Mouse (Mus musculus): Measurements from ENCODE around the gene Olfr685.

The Olfr685 gene

DNA sequence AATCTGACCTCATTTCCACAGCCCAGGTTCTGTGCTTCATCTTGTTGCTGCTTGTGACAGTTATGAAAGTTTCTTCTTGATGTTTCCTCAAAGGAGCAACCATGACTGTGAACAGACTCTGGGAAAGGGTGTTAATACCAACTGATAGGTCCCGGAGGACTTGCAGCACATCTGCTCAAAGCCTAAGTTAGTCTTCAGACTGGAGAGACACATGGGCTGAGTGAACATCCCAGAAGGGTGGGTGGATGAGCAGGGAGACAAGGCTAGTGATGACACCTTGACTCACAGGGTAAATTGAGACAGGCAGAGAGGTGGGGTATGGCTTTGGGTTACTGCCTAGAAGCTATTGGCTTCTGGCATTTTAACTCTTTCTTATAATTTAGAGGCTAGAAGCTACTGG, at the start of gene Olfr685:
Olfr685 (minus strand) TSS at position 101 of the 400 bp plus-strand sequence.
- DNase-seq (ENCODE audit: low read depth, low spot score), result no peak

DNA sequence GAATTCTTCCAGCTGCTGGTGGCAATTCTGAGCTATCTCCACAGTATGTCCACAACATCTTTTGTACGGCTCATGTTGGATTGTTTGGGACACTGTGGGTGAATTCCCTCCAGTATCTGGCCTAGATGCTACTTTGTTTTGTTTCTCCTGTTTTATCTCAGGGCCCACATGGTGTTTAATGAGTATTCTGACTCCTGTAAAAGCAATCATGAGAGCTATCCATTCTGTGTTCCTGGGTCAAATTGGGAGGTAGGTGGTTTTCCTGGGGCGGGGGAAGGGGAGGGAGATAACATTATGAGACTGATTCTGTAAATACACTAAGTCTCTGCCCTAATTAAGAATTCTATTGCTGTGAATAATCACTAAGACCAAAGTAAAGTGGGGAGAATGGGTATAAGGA, 43.6 kb upstream of the Olfr685 start:
- DNase-seq (ENCODE audit: low read depth, low spot score), result no peak

DNA sequence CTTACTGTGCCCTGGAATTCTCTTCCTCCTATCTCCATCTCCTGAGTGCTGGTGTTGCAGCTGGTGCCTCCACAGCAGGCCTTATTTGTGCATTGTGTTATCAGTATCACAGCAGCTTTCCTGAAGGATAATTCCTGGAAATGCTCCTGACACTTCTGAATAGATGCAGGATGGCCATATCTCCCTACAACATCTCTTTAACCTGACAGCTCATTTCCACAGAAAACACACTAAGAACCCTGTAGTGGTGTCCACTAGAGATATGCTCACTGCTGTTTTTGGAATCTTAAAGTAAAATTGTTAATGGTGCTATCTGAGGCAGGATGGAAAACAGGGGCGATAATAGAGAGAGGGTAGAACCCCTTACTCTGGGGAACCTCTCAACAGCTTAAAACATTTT, 42.3 kb upstream of the Olfr685 start:
- DNase-seq (ENCODE audit: low read depth, low spot score), result no peak

DNA sequence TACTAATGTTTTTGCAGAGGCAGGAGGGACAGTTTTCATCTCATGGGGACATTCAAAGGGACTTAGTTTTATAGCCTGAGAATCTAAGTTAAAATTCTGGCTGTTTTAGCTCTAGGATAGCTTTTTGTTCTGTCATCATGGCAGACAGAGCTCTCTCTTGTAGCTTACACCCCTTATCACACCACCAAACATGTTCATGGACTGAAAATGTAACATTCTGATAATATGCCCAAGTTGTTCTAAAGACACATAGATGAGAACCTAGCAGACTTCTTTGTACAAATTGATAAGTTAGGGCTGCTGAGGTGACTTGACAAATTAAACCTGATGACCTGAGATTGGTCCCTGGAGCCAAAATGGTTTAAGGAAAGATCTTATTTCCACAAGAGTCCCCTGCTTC, 40.9 kb upstream of the Olfr685 start:
- DNase-seq (ENCODE audit: low read depth, low spot score), result no peak

DNA sequence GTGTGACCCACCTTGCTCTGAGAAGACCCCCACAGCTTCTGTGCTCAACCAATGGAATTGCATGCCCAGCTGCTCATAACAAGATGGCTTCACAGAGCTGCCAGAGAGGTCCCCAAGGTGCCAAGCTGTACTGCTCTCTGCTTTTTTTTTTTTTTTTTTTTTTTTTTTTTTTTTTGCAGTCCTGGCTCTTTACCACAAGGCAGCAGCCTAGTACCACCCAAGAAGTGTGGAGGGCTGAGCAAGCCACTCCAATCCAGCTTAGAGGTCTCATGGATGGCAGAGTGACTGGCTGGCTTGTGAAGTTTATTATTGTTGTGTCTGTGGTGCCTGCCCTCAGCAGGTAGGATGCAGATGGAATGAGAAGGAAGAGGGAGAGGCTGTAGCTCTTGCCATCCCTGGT, 40.3 kb upstream of the Olfr685 start:
- no peak for DNase-seq (ENCODE audit: low read depth, low spot score)

DNA sequence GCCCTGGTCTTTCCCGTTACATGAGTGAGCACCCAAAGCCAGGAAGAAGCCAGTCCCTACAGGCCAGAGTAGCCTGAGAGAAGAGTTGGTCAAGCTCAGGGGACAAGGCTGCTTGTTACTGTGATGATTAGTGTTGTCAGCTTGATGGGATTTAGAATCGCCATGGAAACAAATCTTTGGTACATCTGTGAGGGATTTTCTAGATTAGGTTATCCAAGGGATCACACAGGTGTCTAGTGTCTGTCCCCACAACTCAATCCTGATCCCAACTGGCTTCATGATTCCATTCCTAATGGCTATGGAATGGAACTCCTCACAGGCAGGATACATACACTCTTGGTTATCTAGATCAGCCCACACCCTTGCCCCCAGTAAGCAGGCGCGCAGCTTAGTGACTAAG, 32.5 kb upstream of the Olfr685 start:
- DNase-seq (ENCODE audit: low read depth, low spot score), result no peak

DNA sequence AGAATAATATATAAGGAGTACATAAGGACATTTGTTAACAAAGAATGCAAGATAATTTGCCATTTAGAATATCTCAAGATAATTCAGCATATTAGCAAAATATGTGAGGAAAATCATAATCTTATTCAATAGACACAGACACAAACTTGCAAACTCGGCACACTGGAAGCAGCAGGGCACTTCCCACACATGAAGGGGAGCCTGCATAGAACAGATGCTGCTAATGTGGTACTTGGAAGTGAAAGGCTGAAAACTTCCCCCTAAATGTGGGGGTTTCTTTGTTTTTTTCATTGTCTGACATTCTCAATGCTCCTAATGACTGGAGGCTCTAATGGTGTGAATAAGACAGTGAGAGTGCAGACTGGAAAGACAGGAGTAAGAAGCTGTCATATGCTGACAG, 28.9 kb upstream of the Olfr685 start:
- DNase-seq (ENCODE audit: low read depth, low spot score), result no peak

DNA sequence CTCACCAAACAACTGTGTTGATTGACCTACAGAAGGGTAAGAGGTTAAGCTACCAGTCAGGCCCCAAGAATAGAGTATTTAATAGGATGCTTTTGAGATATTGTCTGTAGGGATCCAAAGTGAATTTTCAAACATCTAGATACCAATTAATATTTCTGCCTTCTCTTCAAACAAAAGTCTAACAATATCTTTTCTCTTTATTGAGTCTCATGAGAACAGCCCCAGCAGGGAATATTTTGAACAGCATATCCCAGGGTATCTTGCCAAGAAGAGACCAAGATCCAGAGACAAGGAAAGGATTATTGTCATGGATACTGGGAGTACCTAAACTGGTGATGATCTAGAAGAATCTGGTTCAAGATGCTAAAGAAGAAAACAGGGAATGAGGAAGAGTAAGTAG, 21.6 kb upstream of the Olfr685 start, which contains the start of gene Olfr686:
Olfr686 (minus strand) TSS at position 101 of the 400 bp plus-strand sequence.
- DNase-seq (ENCODE audit: low read depth, low spot score), result no peak

DNA sequence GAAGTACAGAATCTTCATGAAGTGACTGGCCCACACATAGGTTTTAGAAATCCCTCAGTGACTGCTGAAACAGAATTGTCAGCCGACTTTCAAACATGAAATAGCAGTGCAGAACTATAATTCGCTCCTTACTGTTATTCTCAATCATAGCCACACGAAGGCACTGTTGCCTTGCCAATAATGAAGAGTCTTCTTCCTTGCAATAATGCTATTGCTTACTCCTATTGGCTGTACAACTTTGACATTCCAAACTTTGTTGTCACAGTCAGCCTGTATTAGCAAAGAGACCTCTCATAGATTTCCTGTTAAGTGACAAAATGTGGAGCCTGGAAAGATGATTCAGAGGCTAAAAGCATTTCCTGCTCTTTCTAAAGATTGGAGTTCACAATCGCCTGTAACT, 15.0 kb downstream of the Olfr685 start:
- no peak for DNase-seq (ENCODE audit: low read depth, low spot score)

DNA sequence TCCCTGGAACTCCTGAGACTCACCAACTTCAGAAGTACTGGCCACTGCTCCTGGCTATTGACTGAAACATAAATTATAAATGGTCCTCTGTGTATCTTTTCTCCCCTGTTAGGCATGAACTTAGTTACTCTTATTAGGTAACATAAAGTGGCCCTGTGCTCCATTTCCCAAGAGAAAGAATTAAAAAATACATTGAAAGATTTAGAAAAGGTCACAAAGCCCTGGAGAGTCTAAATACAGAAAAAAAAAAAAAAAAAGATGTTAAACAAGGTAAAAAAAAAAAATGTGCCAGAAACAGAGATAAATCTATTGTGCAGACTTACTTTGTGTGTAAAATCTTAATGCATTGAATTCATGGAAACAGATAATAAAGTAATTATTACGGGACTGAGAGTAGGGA, 22.3 kb downstream of the Olfr685 start, which contains the start of gene Olfr684:
Olfr684 (minus strand) TSS at position 101 of the 400 bp plus-strand sequence.
- DNase-seq (ENCODE audit: low read depth, low spot score), result no peak

DNA sequence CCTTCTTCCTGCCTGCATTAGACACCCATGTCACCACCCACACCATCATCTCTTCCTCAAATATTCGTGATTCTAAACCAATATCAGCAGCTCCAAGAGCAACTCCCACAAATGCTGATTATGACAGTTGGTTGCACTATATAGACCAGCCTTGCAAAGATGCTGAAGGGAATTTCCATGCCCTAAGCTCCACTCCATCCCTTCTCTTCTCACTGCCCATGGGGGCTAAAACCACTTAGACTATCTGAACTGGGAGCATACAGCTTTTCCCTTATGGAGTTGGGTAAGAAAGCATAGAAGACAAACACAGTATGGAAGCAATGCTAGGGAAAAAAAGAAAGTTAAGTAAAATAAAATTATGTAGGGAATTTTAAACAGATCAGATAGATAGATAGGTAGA, 38.9 kb downstream of the Olfr685 start, which contains the start of gene Olfr683:
Olfr683 (minus strand) TSS at position 101 of the 400 bp plus-strand sequence.
- DNase-seq (ENCODE audit: low read depth, low spot score), result no peak

DNA sequence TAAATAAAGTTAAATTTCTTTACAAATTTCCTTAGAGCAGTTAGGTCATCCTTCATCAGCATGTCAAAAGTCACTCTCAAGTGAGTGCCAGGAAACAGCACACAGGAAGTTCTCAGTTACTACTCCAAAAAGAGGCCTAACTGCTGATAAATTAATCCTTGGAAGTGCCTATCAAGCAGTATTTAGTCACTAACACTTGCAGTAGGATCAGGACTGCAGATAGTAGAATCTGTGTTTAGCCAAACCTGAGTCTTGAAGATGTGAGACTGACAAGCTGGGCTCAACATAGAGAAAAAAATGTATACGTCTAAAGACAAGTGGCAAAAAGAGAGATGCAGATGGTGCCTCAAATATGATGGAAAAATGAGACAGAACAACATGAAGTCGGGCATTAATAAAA, 44.5 kb downstream of the Olfr685 start:
- DNase-seq (ENCODE audit: low read depth, low spot score), result no peak
